Mouse (Mus musculus) erythroblast, embryonic 14.5 days (primary cell): ENCODE measurements around the gene Prss45. TPM values are rescaled to one million over a fixed set of nuclear protein-coding genes. Genes with fewer than 3 reads are reported as not detected.

Experiments
- H3K27me3 ChIP-seq: 2 replicates; pipeline ENCODE4 v1.6.1; 2012; ENCODE audit warnings: inconsistent platforms; ENCODE audit not compliant: control insufficient read depth
- H3K36me3 ChIP-seq: 2 replicates; pipeline ENCODE4 v1.6.1; 2012; ENCODE audit warnings: mild to moderate bottlenecking, inconsistent platforms; ENCODE audit not compliant: control insufficient read depth
- H3K4me1 ChIP-seq: 2 replicates; pipeline ENCODE4 v1.6.1; 2012; ENCODE audit warnings: inconsistent platforms; ENCODE audit not compliant: control insufficient read depth
- H3K4me3 ChIP-seq: replicated peaks from 2 replicates; pipeline ENCODE3; 2012; ENCODE audit warnings: moderate library complexity, mild to moderate bottlenecking, inconsistent platforms
- H3K9me3 ChIP-seq: 2 replicates; pipeline ENCODE4 v1.6.1; 2012; ENCODE audit warnings: low read length, inconsistent platforms, mixed read lengths; ENCODE audit not compliant: control insufficient read depth
- GATA1 ChIP-seq: IDR thresholded peaks from 2 replicates; pipeline ENCODE4 v1.6.1; 2012; ENCODE audit warnings: low read length, inconsistent platforms, mixed read lengths
- TAL1 ChIP-seq: IDR thresholded peaks from 3 replicates; pipeline ENCODE4 v1.6.1; 2012; ENCODE audit warnings: low read length, inconsistent platforms, mixed read lengths
- polyA plus RNA-seq: library from polyadenylated mRNA; stranded (reverse); fragments of >175 nt; gene quantifications from 2 replicates; pipeline ENCODE4 v1.2.3, GENCODE M21; 2012

The Prss45 gene
- polyA plus RNA-seq, 1 experiment = not detected

DNA sequence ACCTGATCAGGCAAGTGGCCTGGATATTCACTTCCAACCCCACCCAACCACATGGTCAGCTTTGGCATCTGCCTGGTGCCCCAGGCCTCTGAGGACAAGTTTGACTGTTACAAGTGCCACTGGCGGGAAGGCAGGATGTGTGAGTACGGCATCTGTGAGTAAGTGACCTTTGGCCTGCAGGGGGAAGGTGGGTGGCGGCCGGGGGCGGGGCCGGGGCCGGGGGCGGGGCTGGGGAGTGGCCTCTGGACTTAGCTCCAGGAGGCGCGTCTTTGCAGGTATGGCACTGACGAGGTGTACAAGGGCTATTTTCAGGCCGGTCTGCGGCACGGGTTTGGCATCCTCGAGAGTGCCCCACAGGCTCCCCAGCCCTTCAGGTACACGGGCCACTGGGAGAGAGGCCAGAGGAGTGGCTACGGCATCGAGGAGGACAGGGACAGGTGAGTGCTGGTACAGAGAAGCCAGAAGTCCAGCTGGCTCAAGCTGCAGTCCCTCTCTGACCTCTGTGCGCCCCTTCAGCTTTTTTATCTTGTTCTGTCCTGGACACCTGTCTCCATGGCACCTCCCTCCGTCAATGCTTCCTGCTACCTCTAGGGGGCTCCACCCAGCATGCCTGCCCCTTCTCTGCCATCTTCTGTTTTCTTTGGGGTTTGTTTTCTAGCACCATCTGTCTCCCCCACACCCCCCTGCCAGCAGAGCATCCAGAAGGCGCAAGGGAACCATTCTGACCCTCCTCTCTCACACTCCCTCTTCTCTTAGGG, 55.8 kb downstream of the Prss45 start:
- no peaks in the 10 kb centered on the region for H3K27me3 ChIP-seq
- H3K9me3 ChIP-seq = no peaks in the 10 kb centered on the region
- H3K36me3 ChIP-seq = peaks cover 5% of the 10 kb centered on the region; the same call in 1 of the 2 replicates
- TF ChIP-seq TAL1 = no peak
- TF ChIP-seq GATA1 = no peak
- H3K4me1 ChIP-seq = peaks cover 2% of the 10 kb centered on the region; the same call in 1 of the 2 replicates
- no peak overlapping the region for H3K4me3 ChIP-seq

Other genes starting within 250 kb of the Prss45 start
- 0.05 TPM in 1 of 2 replicates, not detected in the other for gene Nradd, start 210.1 kb upstream of the Prss45 start, polyA plus RNA-seq
- gene Nbeal2, start 180.4 kb upstream of the Prss45 start, polyA plus RNA-seq = 0.26 and 0.65 TPM in 2 replicates
- gene Ccdc12, start 178.1 kb upstream of the Prss45 start, polyA plus RNA-seq = 21.3 and 25.9 TPM in 2 replicates
- not detected in 2 replicates for gene Myl3, start 92.7 kb upstream of the Prss45 start, polyA plus RNA-seq
- not detected in 2 replicates for gene Pth1r, start 87.4 kb upstream of the Prss45 start, polyA plus RNA-seq
- gene Prss42, start 36.4 kb upstream of the Prss45 start, polyA plus RNA-seq = not detected in 2 replicates
- gene Prss44, start 20.6 kb upstream of the Prss45 start, polyA plus RNA-seq = 0.02 TPM in 1 of 2 replicates, not detected in the other
- gene Prss43, start 7.9 kb upstream of the Prss45 start, polyA plus RNA-seq = not detected in 2 replicates
- not detected in 2 replicates for gene Prss46, start 9.9 kb downstream of the Prss45 start, polyA plus RNA-seq
- 0.87 and 3.1 TPM in 2 replicates for gene Prss50, start 23.4 kb downstream of the Prss45 start, polyA plus RNA-seq
- 0.02 and 0.05 TPM in 2 replicates for gene Als2cl, start 45.3 kb downstream of the Prss45 start, polyA plus RNA-seq
- not detected in 2 replicates for gene Tmie, start 45.5 kb downstream of the Prss45 start, polyA plus RNA-seq
- not detected in 2 replicates for gene Fam240a, start 82.3 kb downstream of the Prss45 start, polyA plus RNA-seq
- not detected in 2 replicates for gene Tdgf1, start 111.6 kb downstream of the Prss45 start, polyA plus RNA-seq
- gene Lrrc2, start 117.0 kb downstream of the Prss45 start, polyA plus RNA-seq = not detected in 2 replicates
- gene Rtp3, start 156.0 kb downstream of the Prss45 start, polyA plus RNA-seq = 0.02 TPM in 1 of 2 replicates, not detected in the other
- gene Ltf, start 184.7 kb downstream of the Prss45 start, polyA plus RNA-seq = not detected in 2 replicates
- gene Ccrl2, start 222.9 kb downstream of the Prss45 start, polyA plus RNA-seq = 0.87 and 1.3 TPM in 2 replicates